8 mouse cellular contexts compared by ENCODE assay signal in the genomic region with DNA sequence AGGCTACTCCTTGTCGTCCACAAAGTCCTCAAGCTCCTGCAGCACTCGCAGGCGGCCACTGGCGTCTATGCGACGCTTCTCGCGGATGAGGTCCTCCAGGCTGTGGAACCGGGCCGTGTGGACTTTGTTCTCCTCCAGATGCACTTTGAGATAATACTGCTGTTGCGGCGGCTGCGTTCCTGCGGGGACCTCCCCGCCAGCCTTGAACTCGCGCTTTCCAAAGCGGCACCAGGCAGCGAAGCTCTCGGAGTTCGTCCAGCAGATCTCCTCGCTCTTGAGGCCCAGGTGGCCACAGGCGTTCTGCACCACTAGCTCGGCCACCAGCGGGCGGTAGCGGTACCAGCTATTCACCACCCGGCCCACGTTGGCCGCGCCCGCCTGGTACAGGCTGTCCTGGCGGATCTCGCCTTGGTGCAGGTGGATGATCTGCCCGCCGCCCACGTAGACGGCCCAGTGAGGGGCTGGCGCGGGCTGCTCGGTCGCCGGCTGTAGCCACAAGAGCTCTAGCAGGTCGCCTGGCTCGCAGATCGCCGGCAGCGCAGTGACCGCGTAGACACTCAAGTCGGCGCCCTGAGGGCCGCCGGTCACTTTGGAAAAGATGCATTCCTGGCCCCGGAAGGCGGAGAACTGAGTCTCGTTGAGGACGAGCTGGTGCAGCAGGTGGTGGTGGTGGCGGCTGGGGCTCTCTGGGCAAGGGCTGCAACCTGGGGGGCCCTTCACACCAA. TPM values are rescaled to one million over a fixed set of nuclear protein-coding genes. Genes with fewer than 3 reads are reported as not detected.
A peak's percentile ranks its signal among the peaks of the same experiment; 100 is the strongest.
DNase-seq lines count a peak whose midpoint lies in the region; ATAC-seq and TF ChIP-seq lines count a peak whose summit lies in the region.

No protein-coding gene starts in this region.

- peak overlapping the region; percentile 5; the same call in 1 of the 2 replicates for H3K27ac ChIP-seq in forebrain, embryonic 14.5 days (ENCODE audit: low read depth, low read length)
- H3K27ac ChIP-seq in heart, postnatal 0 days (ENCODE audit: low read depth) = no peak overlapping the region
- H3K27ac ChIP-seq in liver, embryonic 13.5 days = no peak overlapping the region
- no peak overlapping the region for H3K27ac ChIP-seq in neural tube, embryonic 14.5 days (ENCODE audit: low read depth, low read length)

- WGBS in forebrain, embryonic 14.5 days = under 1% methylated on average over 59 of the region's 59 CpGs
- under 1% methylated on average over 53 of the region's 59 CpGs for WGBS in heart, postnatal 0 days
- WGBS in liver, embryonic 13.5 days (ENCODE audit: insufficient replicate concordance) = under 1% methylated on average over 59 of the region's 59 CpGs
- WGBS in neural tube, embryonic 14.5 days = under 1% methylated on average over 59 of the region's 59 CpGs

- no peaks in the 10 kb centered on the region for H3K9me3 ChIP-seq in forebrain, embryonic 14.5 days (replicated peaks; ENCODE audit: control insufficient read depth, low read length)
- no peaks in the 10 kb centered on the region for H3K9me3 ChIP-seq in heart, postnatal 0 days (replicated peaks; ENCODE audit: control insufficient read depth, low read length)
- H3K9me3 ChIP-seq in liver, embryonic 13.5 days (replicated peaks) = no peaks in the 10 kb centered on the region
- H3K9me3 ChIP-seq in neural tube, embryonic 14.5 days (ENCODE audit: control insufficient read depth, low read length) = no peaks in the 10 kb centered on the region

- H3K9ac ChIP-seq in forebrain, embryonic 14.5 days (ENCODE audit: low read length) = peak overlapping the region; percentile 70
- 0 out of 2 replicates have a peak overlapping the region, but pooled peaks have one; percentile 24 for H3K9ac ChIP-seq in heart, postnatal 0 days (replicated peaks; ENCODE audit: low read depth, low read length)
- no peak overlapping the region for H3K9ac ChIP-seq in liver, embryonic 13.5 days
- peak overlapping the region; percentile 63 for H3K9ac ChIP-seq in neural tube, embryonic 14.5 days (replicated peaks; ENCODE audit: low read depth, low read length)

- H3K4me3 ChIP-seq in forebrain, embryonic 14.5 days (ENCODE audit: low read depth, low read length) = peak overlapping the region; percentile 52
- H3K4me3 ChIP-seq in heart, postnatal 0 days (ENCODE audit: low read depth, low read length) = peak overlapping the region; percentile 64
- H3K4me3 ChIP-seq in liver, embryonic 13.5 days (replicated peaks) = peak overlapping the region; percentile 38
- H3K4me3 ChIP-seq in neural tube, embryonic 14.5 days (ENCODE audit: low read depth, low read length) = peak overlapping the region; percentile 62

- no peaks in the 10 kb centered on the region for H3K27me3 ChIP-seq in forebrain, embryonic 14.5 days (replicated peaks; ENCODE audit: control insufficient read depth, insufficient read depth, low read length)
- peaks cover 34% of the 10 kb centered on the region for H3K27me3 ChIP-seq in heart, postnatal 0 days (ENCODE audit: control insufficient read depth, insufficient read depth, low read length)
- H3K27me3 ChIP-seq in liver, embryonic 13.5 days = peaks cover 55% of the 10 kb centered on the region
- peaks cover 7% of the 10 kb centered on the region; the same call in 1 of the 2 replicates for H3K27me3 ChIP-seq in neural tube, embryonic 14.5 days (ENCODE audit: control insufficient read depth, insufficient read depth, low read length)

- no peak for TF ChIP-seq EP300 in heart, postnatal 0 days (IDR thresholded peaks at IDR 0.05; ENCODE audit: low read depth)

- no peaks in the 10 kb centered on the region for H3K36me3 ChIP-seq in forebrain, embryonic 14.5 days (ENCODE audit: control insufficient read depth, insufficient read depth, low read length)
- H3K36me3 ChIP-seq in heart, postnatal 0 days (replicated peaks; ENCODE audit: control insufficient read depth, insufficient read depth, low read length) = no peaks in the 10 kb centered on the region
- H3K36me3 ChIP-seq in liver, embryonic 13.5 days = no peaks in the 10 kb centered on the region
- no peaks in the 10 kb centered on the region for H3K36me3 ChIP-seq in neural tube, embryonic 14.5 days (ENCODE audit: control insufficient read depth, insufficient read depth, low read length)

- peak overlapping the region; percentile 94 for H3K4me2 ChIP-seq in forebrain, embryonic 14.5 days (ENCODE audit: low read length)
- H3K4me2 ChIP-seq in heart, postnatal 0 days (ENCODE audit: low read depth, low read length) = peak overlapping the region; percentile 89
- H3K4me2 ChIP-seq in liver, embryonic 13.5 days = peak overlapping the region; percentile 62
- peak overlapping the region; percentile 69 for H3K4me2 ChIP-seq in neural tube, embryonic 14.5 days (ENCODE audit: low read depth, low read length)

- peak; percentile 78 for DNase-seq in layer of hippocampus, adult 11-12 months (ENCODE audit: low spot score)
- DNase-seq in layer of hippocampus, adult 9-10 months (ENCODE audit: low spot score) = no peak
- DNase-seq in forebrain, embryonic 14.5 days (ENCODE audit: low spot score) = peak; percentile 75
- peak; percentile 60 for DNase-seq in heart, postnatal 0 days (ENCODE audit: low spot score)
- DNase-seq in kidney, postnatal 36 days = peak; percentile 76 to 88
- DNase-seq in liver, embryonic 13.5 days = no peak
- peak; percentile 72 to 78 for DNase-seq in urinary bladder, postnatal 36 days (ENCODE audit: low spot score in 2 of 2)

- peak; percentile 64 for TF ChIP-seq CTCF in heart, postnatal 0 days (IDR thresholded peaks at IDR 0.05; ENCODE audit: low read depth)

- ATAC-seq in forebrain, embryonic 14.5 days = peak; percentile 11
- ATAC-seq in heart, postnatal 0 days (ENCODE audit: insufficient read depth, low read depth) = peak; percentile 47
- ATAC-seq in liver, embryonic 13.5 days (ENCODE audit: low read depth) = peak; percentile 21; the same call in 1 of the 2 replicates
- ATAC-seq in neural tube, embryonic 14.5 days (ENCODE audit: low read depth) = peak; percentile 9; the same call in 1 of the 2 replicates

- H3K4me1 ChIP-seq in forebrain, embryonic 14.5 days (ENCODE audit: control insufficient read depth, insufficient read depth, low read length) = peaks cover 8% of the 10 kb centered on the region
- peaks cover 3% of the 10 kb centered on the region; the same call in 1 of the 2 replicates for H3K4me1 ChIP-seq in heart, postnatal 0 days (ENCODE audit: control insufficient read depth, insufficient read depth)
- 0 out of 2 replicates have a peak, but pooled peaks cover 5% of the 10 kb centered on the region for H3K4me1 ChIP-seq in liver, embryonic 13.5 days (replicated peaks)
- H3K4me1 ChIP-seq in neural tube, embryonic 14.5 days (ENCODE audit: control insufficient read depth, insufficient read depth, low read length) = no peaks in the 10 kb centered on the region; the same call in 1 of the 2 replicates

RNA-seq across cellular contexts. Expression of a gene that starts 1.8 kb away (rescaled TPM):
- 65.7 and 85.1 TPM in 2 replicates for polyA plus RNA-seq in forebrain, embryonic 14.5 days (2014; fragmentation: Nextera tagmentation; extraction: Ambion mirVana)
- 1.3 and 1.7 TPM in 2 replicates for total RNA-seq in heart, postnatal 0 days (2014; rRNA removed; ENCODE audit: low replicate concordance)
- 1.4 and 1.7 TPM in 2 replicates for polyA plus RNA-seq in heart, postnatal 0 days (2015; fragmentation: Nextera tagmentation; extraction: Ambion mirVana)
- polyA plus RNA-seq in liver, embryonic 13.5 days (2015; fragmentation: Nextera tagmentation; extraction: Ambion mirVana) = 1.3 and 1.5 TPM in 2 replicates
- 62.7 and 65.3 TPM in 2 replicates for polyA plus RNA-seq in neural tube, embryonic 14.5 days (2014; fragmentation: Nextera tagmentation; extraction: Ambion mirVana)

Comparison
In these comparisons a context has a peak if more than half of its experiments do, and no peak if none do; other contexts are left out.
1. DNase-seq: peak in layer of hippocampus, adult 11-12 months (single experiment), forebrain, embryonic 14.5 days (single experiment), heart, postnatal 0 days (single experiment), kidney, postnatal 36 days (2 of 2) and urinary bladder, postnatal 36 days (2 of 2); none in layer of hippocampus, adult 9-10 months (single experiment) and liver, embryonic 13.5 days (single experiment).
2. RNA of a gene that starts 1.8 kb away (polyA plus RNA-seq): 65.7 to 85.1 TPM in forebrain, embryonic 14.5 days and 62.7 to 65.3 TPM in neural tube, embryonic 14.5 days; 1.4 to 1.7 TPM in heart, postnatal 0 days and 1.3 to 1.5 TPM in liver, embryonic 13.5 days; every median in the first group is over 10 times any median in the second.
3. Peak in every context shown above with its lines, with median percentiles within 50 percentile points of each other: ATAC-seq, H3K4me2 ChIP-seq and H3K4me3 ChIP-seq.